Mouse (Mus musculus): Measurements from ENCODE around the gene Cx3cr1.
A peak's percentile ranks its signal among the peaks of the same experiment; 100 is the strongest.

The Cx3cr1 gene

GRCm38 (mm10) chr9:119998776-119999175 is 70.9 kb downstream of the Cx3cr1 start:
- no peak for DNase-seq (ENCODE audit: low spot score)

- DNase-seq (ENCODE audit: low spot score): no peak
These were observed 73.6 kb downstream of the Cx3cr1 start for GRCm38 (mm10) chr9:119996080-119996479.

GRCm38 (mm10) chr9:119994207-119994606 is 75.5 kb downstream of the Cx3cr1 start:
- no peak for DNase-seq (ENCODE audit: low spot score)

GRCm38 (mm10) chr9:119993092-119993844 is 76.4 kb downstream of the Cx3cr1 start:
- DNase-seq (ENCODE audit: low spot score): no peak

- DNase-seq (ENCODE audit: low spot score): no peak
These were observed 78.4 kb downstream of the Cx3cr1 start for GRCm38 (mm10) chr9:119991310-119991709.

GRCm38 (mm10) chr9:119988304-119988703 is 81.4 kb downstream of the Cx3cr1 start:
- no peak for DNase-seq (ENCODE audit: low spot score)

- no peak for DNase-seq (ENCODE audit: low spot score)
These were observed 83.7 kb downstream of the Cx3cr1 start for GRCm38 (mm10) chr9:119985881-119986574.

- DNase-seq (ENCODE audit: low spot score): no peak
These were observed 85.1 kb downstream of the Cx3cr1 start, which contains the start of gene Csrnp1 for GRCm38 (mm10) chr9:119984536-119985011. Csrnp1 (minus strand) TSS chr9:119984658.

- DNase-seq (ENCODE audit: low spot score): peak; percentile 91
These were observed 85.8 kb downstream of the Cx3cr1 start for GRCm38 (mm10) chr9:119983585-119984535.

GRCm38 (mm10) chr9:119982956-119983551 is 86.6 kb downstream of the Cx3cr1 start:
- DNase-seq (ENCODE audit: low spot score): peak; percentile 34

- DNase-seq (ENCODE audit: low spot score): peak; percentile 51
These were observed 87.4 kb downstream of the Cx3cr1 start for GRCm38 (mm10) chr9:119982241-119982811.

- DNase-seq (ENCODE audit: low spot score): peak; percentile 50
These were observed 88.2 kb downstream of the Cx3cr1 start for GRCm38 (mm10) chr9:119981183-119982179.

- no peak for DNase-seq (ENCODE audit: low spot score)
These were observed 88.9 kb downstream of the Cx3cr1 start for GRCm38 (mm10) chr9:119980770-119981182.

- DNase-seq (ENCODE audit: low spot score): no peak
These were observed 89.9 kb downstream of the Cx3cr1 start for GRCm38 (mm10) chr9:119979749-119980148.

GRCm38 (mm10) chr9:119978811-119979441 is 90.8 kb downstream of the Cx3cr1 start:
- DNase-seq (ENCODE audit: low spot score): no peak

- DNase-seq (ENCODE audit: low spot score): no peak
These were observed 91.4 kb downstream of the Cx3cr1 start for GRCm38 (mm10) chr9:119978151-119978810.

GRCm38 (mm10) chr9:119977557-119978060 is 92.1 kb downstream of the Cx3cr1 start:
- no peak for DNase-seq (ENCODE audit: low spot score)

- no peak for DNase-seq (ENCODE audit: low spot score)
These were observed 92.7 kb downstream of the Cx3cr1 start for GRCm38 (mm10) chr9:119976704-119977556.
